Mouse (Mus musculus) thymus, postnatal 10 days (tissue): Measurements from ENCODE around the gene Rps27a.

ENCODE experiments used
- DNase-seq, 2 experiments: peaks; one replicate each; pipeline ENCODE4 v3.0.0; 2021; ENCODE audit warnings: low spot score in 2 of 2

The Rps27a gene

DNA sequence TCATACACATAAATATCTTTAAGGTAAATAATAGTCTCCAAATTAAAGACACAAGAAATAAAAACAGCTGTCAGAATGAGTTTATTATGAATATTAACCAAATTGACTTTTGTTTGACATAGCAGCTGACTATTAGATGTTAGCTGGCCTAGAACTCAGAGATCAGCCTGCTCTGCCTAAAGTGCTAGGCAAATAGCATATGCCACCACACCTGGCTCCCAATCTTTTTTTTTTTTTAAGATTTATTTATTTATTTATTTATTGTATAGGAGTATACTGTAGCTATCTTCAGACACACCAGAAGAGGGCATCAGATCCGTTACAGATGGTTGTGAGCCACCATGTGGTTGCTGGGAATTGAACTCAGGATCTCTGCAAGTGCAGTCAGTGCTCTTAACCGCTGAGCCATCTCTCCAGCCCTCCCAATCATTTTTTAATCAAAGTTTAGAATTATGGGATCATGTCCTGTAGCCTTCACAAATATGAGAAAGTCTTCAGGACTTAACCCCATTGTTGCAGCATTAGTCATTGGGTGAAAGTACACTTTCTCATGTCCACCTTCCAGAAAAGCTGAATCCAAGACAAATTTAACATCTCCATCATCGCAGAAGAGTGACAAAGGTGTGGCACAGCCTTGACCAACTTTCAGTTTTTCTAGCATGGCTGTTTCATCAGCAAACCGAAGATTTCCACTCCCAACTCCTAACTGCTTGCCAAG is 34.9 kb downstream of the Rps27a start:
- DNase-seq = no peak

DNA sequence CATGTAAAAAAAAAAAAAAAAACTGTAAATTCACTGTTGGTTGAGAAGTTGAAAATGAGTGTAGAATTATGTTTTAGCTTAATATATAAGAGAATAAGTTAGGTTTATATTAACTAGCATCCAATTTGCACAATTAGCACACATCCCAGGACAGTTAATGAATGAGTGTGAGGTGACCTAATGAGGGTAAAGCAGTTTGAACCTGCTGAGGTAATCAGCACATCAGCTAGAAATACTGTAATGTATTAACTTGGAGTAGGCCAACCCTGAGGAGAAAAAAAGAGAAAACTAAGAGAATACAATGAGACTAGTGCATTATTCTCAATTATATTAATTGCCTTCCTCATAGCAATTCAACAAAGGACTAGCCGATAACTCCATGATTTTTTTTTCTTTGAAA is 38.5 kb downstream of the Rps27a start:
- no peak for DNase-seq

- DNase-seq = no peak
Measured at GRCm38 (mm10) chr11:29504899-29505625, 42.8 kb downstream of the Rps27a start.

DNA sequence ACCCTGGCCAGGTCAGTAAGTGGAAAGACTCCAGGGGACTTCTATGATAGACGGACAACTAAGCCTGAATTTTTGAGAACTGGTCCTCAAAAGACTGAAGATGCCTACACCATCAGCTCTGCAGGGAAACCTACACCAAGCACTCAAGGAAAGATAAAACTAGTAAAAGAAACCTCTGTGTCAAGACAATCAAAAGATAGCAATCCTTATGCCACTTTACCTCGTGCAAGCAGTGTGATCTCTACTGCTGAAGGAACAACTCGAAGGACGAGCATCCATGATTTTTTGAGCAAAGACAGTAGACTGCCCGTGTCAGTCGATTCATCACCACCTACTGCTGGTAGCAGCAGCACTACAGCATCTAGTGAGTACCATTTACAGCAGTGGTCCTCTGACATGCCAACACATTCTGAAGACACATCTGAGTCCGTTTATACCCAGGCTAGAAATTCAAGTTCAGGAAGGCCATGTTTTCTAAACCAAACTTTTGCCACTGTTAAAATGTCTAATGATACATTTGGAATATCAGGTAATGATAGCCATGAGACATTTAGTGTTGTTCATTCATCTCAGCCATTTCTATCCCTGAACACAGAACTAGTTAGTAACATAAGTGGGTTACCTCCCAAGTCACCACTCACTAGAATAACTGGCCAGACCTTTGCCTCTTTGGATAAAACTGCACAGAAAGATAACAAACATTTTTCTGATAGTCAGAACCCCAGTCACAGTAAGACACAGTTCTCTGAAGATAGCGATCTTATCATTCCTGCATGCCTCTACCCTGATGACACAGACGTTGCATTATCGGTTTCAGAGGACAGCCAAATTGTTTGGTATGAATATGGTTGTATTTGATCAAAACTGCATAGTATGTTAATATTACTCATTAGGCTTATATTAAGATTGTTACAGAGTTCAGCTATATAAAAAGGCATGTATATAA is 43.7 kb downstream of the Rps27a start:
- no peak for DNase-seq

DNA sequence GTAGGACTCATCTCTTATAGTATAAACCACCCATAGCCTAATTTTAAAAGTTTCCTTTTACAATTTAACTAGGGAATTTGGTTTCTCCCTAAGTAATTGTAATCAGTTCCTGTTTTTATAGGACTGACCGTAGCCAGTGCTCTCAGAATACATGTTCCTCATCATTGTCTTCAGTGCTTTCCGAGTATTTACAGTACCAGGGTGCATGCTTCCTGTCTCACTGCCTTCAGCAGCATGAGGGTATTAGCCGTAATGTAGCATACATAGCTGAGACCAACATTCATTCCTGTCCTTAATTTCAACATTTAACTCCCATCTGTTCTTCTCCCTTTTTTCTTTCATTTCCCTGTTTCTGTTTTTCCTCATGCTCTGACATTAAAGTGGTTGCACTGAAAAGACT is 50.9 kb downstream of the Rps27a start:
- DNase-seq = no peak
